Mouse (Mus musculus) stomach, embryonic 16.5 days (tissue): ENCODE data around the gene Uox. TPM values are rescaled to one million over a fixed set of nuclear protein-coding genes. Genes with fewer than 3 reads are reported as not detected.

ENCODE experiments used
- ATAC-seq: fragments of 200-750 bp; cut with Nextera tagmentation; 2 replicates; pipeline ENCODE4 v1.8.0; 2017; ENCODE audit warnings: moderate number of reproducible peaks, moderate TSS enrichment; ENCODE audit not compliant: insufficient read depth, low FRiP score
- H3K27ac ChIP-seq: fragments of 300-500 bp; sonication (generic); 2 replicates; pipeline ENCODE4 v1.5.1; 2014; ENCODE audit warnings: low read length
- H3K27me3 ChIP-seq: fragments of 300-500 bp; sonication (generic); 2 replicates; pipeline ENCODE4 v1.6.1; 2014; ENCODE audit warnings: low read length, control low read depth, mixed read lengths; ENCODE audit not compliant: control insufficient read depth, insufficient read depth
- H3K36me3 ChIP-seq: fragments of 300-500 bp; sonication (generic); 2 replicates; pipeline ENCODE4 v1.6.1; 2014; ENCODE audit warnings: low read length; ENCODE audit not compliant: control insufficient read depth, insufficient read depth
- H3K4me1 ChIP-seq: fragments of 300-500 bp; sonication (generic); 2 replicates; pipeline ENCODE4 v1.6.1; 2014; ENCODE audit warnings: low read length, control low read depth, mixed read lengths; ENCODE audit not compliant: control insufficient read depth, insufficient read depth
- H3K4me2 ChIP-seq: fragments of 300-500 bp; sonication (generic); 2 replicates; pipeline ENCODE4 v1.6.1; 2014; ENCODE audit warnings: low read depth, low read length, mixed read lengths
- H3K4me3 ChIP-seq: fragments of 300-500 bp; sonication (generic); replicated peaks from 2 replicates; pipeline ENCODE4 v1.5.1; 2014; ENCODE audit warnings: mild to moderate bottlenecking, low read length
- H3K9ac ChIP-seq: fragments of 300-500 bp; sonication (generic); 2 replicates; pipeline ENCODE4 v1.6.1; 2014; ENCODE audit warnings: low read length
- H3K9me3 ChIP-seq: fragments of 300-500 bp; sonication (generic); replicated peaks from 2 replicates; pipeline ENCODE4 v1.6.1; 2016; ENCODE audit warnings: low read length, control low read depth; ENCODE audit not compliant: control insufficient read depth
- WGBS: fragments of 180-500 bp; shearing (Covaris S2); extraction: QIAGEN DNeasy Blood & Tissue Kit; methylation state at CpG from one replicate; pipeline ENCODE4 v1.1.7; 2014; 5-methylcytosine and 5-hydroxymethylcytosine counted together
- polyA plus RNA-seq: library from polyadenylated mRNA; unstranded; fragments of >200 nt; fragmentation: Nextera tagmentation; extraction: Ambion mirVana; gene quantifications from 2 replicates; pipeline ENCODE4 v1.2.1, GENCODE M21; 2015

The Uox gene
- polyA plus RNA-seq, 1 experiment from 2014 or later, result 3.4 TPM

DNA sequence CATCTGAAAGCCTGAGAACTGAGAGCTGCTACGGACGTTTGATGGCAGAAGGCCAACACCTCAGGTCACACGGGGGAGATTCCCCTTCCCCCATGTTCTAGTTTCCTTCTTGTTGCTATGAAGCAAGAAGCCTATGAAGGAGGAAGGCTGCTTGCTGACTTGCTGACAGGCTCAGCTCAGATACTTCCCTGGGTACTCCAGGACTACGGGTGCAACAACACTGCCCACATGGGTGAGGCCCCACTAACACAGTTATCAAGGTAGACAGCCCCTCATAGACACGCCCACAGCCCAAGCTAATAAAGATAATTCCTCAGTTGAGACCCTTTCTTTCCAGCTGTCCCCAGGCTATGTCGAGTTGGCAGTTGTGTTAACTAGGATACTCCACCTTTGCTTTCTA lies 83.5 kb downstream of the Uox start:
- Histone ChIP-seq H3K36me3 (no peaks in the 10 kb centered on the region), H3K9me3 (no peaks in the 10 kb centered on the region), H3K9ac (no peak overlapping the region), H3K4me3 (no peak overlapping the region), H3K4me2 (no peak overlapping the region), H3K27me3 (no peaks in the 10 kb centered on the region), H3K27ac (no peak overlapping the region), H3K4me1 (no peaks in the 10 kb centered on the region; the same call in 1 of the 2 replicates)
- ATAC-seq, result no peak; the same call in 1 of the 2 replicates
- WGBS, result 55% methylated on average over 6 of the region's 6 CpGs

DNA sequence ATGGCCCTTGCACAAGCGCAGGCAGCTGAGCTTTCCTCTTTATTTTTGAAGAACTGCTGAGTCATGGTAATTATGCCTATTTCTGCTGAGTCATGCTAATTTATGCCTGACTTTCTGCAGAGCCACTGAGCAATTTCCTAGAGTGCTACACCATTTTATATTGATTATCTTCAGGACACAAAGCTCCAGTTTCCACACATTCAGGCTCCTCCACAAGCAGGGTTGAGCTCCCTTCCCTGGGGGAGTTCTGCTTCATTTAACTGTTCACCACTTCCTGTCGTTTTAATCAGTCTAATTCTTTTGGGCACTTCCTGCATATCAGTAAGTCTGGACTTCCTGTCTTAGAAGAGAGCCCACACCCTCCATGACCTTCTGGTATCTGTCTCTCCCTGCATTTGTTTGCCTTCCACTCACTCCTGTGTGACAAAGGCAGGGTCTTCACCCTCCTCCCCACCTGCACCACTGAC lies 84.9 kb downstream of the Uox start:
- no peak overlapping the region for H3K4me2 ChIP-seq
- no peaks in the 10 kb centered on the region; the same call in 1 of the 2 replicates for H3K4me1 ChIP-seq
- no peak for ATAC-seq
- no peak overlapping the region for H3K27ac ChIP-seq
- H3K4me3 ChIP-seq, result no peak overlapping the region
- H3K36me3 ChIP-seq, result no peaks in the 10 kb centered on the region
- no peaks in the 10 kb centered on the region for H3K9me3 ChIP-seq
- H3K27me3 ChIP-seq, result no peaks in the 10 kb centered on the region
- WGBS, result 50% methylated on average over 2 of the region's 2 CpGs
- no peak overlapping the region for H3K9ac ChIP-seq

DNA sequence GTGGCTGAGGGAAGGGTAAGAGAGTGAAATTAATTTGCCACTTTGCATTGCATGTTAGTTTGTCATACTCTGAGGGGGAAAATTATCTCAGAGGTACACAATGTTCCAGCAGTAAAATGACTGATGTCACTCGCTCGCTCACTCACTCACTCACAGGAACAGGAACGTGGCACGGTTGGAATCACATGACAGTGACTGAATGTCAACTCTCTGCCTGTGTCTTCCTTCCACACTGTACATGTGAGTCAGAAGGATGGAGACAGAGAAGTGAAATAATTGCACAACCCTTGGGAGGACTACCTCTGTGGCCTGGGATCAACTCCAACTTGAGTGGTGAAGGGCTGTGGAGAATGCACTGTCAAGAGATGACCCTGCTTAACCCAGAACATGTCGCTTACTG lies 87.2 kb downstream of the Uox start:
- H3K4me2 ChIP-seq, result no peak overlapping the region
- no peak overlapping the region for H3K27ac ChIP-seq
- no peak overlapping the region for H3K9ac ChIP-seq
- H3K36me3 ChIP-seq, result no peaks in the 10 kb centered on the region
- no peaks in the 10 kb centered on the region for H3K27me3 ChIP-seq
- WGBS, result 86% methylated on average over 5 of the region's 5 CpGs
- no peaks in the 10 kb centered on the region for H3K9me3 ChIP-seq
- H3K4me1 ChIP-seq, result no peaks in the 10 kb centered on the region; the same call in 1 of the 2 replicates
- no peak for ATAC-seq
- no peak overlapping the region for H3K4me3 ChIP-seq

DNA sequence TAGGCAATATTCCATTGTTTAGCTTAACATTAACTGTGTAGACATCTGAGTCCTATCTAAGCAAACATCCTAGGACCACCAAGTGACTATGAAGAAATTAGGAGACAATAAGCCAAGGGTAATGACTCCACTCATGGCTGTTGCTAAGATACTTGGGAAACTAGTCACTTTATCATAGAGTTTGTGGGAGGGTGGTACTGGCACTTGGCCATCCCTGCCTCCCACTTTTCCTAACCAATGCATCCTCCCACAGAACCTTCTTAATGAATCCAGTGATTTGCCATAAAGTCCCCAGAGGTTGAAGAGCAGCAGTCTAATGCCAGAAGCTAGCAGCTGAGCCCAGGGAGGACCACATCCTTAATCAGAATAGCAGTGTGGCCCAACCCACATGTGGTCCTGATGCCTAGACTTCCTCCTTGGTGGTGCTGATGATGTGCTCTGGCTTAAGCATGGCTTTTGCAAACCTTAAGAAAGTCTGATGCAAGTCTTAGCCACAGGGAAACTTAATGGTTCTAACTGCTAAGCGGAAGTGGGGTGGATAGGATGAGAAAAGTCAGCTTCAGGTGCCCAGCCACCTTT lies 87.9 kb downstream of the Uox start:
- no peak overlapping the region for H3K4me2 ChIP-seq
- no peak for ATAC-seq
- no peak overlapping the region for H3K27ac ChIP-seq
- H3K27me3 ChIP-seq, result no peaks in the 10 kb centered on the region
- no peak overlapping the region for H3K9ac ChIP-seq
- H3K4me3 ChIP-seq, result no peak overlapping the region
- H3K9me3 ChIP-seq, result no peaks in the 10 kb centered on the region
- 85% methylated on average over 1 of the region's 1 CpGs for WGBS
- no peaks in the 10 kb centered on the region for H3K36me3 ChIP-seq
- H3K4me1 ChIP-seq, result no peaks in the 10 kb centered on the region; the same call in 1 of the 2 replicates

DNA sequence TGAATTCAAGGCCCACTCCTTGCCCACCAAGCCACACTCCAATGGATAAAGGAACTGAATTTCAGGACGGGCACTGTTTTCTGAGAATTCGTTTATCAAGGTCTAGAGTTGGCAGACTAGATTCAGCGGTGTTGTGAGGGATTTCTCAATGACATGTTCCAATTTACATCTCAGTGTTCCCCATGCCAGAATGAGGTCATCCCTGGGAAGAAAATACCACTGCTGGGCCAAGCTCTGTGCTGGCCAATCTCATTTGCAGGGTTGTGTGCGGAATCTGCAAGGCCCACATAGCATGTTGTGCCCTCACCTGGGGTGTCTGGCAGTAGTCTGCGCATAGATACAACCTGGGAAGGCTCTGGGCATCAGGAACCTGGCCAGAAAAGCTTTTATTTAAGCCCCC lies 89.1 kb downstream of the Uox start:
- H3K27ac ChIP-seq, result no peak overlapping the region
- no peak for ATAC-seq
- no peak overlapping the region for H3K4me2 ChIP-seq
- H3K4me3 ChIP-seq, result no peak overlapping the region
- 87% methylated on average over 5 of the region's 5 CpGs for WGBS
- H3K27me3 ChIP-seq, result no peaks in the 10 kb centered on the region
- H3K4me1 ChIP-seq, result no peaks in the 10 kb centered on the region; the same call in 1 of the 2 replicates
- H3K9me3 ChIP-seq, result no peaks in the 10 kb centered on the region
- H3K9ac ChIP-seq, result no peak overlapping the region
- H3K36me3 ChIP-seq, result no peaks in the 10 kb centered on the region

DNA sequence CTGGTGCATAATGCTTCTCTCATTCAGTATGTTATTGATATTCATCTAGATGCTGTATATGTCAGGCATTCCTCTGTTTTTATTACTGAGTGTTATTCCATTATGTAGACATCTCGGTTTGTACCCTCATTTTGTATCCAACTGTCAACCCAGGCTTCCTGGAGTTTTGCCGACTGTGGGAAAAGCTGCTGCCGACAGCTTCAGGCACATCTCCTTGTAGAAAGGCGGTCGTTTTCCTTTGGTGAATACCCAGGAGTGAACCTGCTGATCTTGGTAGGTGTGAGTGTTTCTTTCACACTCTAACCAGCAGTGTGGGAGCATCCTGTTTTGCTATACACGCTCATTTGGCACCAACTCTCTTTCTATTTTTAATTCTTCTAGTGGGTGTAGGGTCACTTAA lies 90.8 kb downstream of the Uox start:
- H3K9ac ChIP-seq, result no peak overlapping the region
- no peak for ATAC-seq
- no peaks in the 10 kb centered on the region for H3K36me3 ChIP-seq
- H3K9me3 ChIP-seq, result no peaks in the 10 kb centered on the region
- H3K27ac ChIP-seq, result no peak overlapping the region
- no peak overlapping the region for H3K4me2 ChIP-seq
- no peaks in the 10 kb centered on the region for H3K27me3 ChIP-seq
- no peaks in the 10 kb centered on the region for H3K4me1 ChIP-seq
- no peak overlapping the region for H3K4me3 ChIP-seq
- WGBS, result 60% methylated on average over 6 of the region's 6 CpGs

DNA sequence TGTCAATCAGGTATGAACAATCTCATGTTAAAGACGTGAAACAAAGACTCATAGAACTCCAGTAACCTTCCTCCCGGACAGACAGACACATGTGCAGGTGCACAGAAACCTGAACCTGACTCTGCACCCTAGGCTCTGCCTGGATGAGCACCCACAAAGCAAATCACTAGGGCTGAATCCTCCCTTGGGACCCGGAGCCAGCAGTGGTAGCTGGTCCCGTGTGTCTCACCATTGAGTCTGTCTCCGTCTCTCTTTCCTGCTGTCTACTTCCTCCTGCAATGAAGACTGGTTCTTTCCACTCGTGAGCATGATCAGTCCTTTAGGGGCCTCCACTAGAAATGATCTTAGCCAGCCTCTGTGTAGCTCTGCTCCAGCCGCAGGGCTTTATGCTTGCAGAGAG lies 91.7 kb downstream of the Uox start:
- no peak for ATAC-seq
- Histone ChIP-seq H3K4me1 (no peaks in the 10 kb centered on the region), H3K9me3 (no peaks in the 10 kb centered on the region), H3K27me3 (no peaks in the 10 kb centered on the region), H3K4me3 (no peak overlapping the region), H3K4me2 (no peak overlapping the region), H3K9ac (no peak overlapping the region), H3K27ac (no peak overlapping the region), H3K36me3 (no peaks in the 10 kb centered on the region)
- WGBS, result 73% methylated on average over 7 of the region's 7 CpGs

DNA sequence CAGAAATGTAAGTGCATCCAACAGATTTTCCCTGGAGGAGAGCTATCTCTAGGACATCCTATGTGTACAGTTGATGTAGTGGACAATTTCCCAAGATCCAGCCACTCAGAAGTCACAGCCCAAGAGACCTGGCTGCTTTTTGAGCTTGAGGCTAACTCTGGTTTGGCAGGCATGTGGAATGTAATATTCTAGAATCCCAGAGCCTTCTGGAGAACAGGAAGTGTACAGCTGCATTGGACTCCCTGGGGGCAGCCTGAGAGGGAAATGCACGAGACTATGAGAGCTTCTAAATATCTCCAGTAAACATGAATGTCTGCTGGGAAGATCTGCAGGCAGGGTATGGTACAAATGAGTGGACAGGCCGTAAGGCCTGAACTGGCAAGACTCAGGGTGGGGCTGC lies 100.9 kb downstream of the Uox start:
- Histone ChIP-seq H3K36me3 (no peaks in the 10 kb centered on the region), H3K9me3 (no peaks in the 10 kb centered on the region), H3K9ac (no peak overlapping the region), H3K4me3 (no peak overlapping the region), H3K4me2 (no peak overlapping the region), H3K27ac (no peak overlapping the region), H3K27me3 (no peaks in the 10 kb centered on the region), H3K4me1 (no peaks in the 10 kb centered on the region)
- WGBS, result 60% methylated on average over 2 of the region's 2 CpGs
- ATAC-seq, result no peak

DNA sequence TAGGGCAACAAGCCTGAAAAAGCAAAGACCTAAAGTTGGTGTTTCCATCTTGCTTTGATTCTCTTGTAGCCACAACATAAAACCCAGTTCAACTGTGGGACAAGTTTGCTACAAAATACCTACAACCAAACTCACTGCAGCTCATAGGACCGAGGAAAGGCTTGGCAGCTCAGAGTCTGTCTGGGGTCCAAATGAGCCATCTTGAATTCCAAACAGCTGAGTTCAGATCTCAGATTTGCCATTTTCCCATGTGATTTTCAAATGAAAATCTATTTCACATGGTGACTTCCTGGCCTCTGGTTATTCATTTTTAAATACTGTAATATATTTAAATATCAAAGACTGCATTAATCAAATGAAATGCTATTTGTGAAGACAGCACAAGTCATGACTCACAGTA lies 104.9 kb downstream of the Uox start:
- ATAC-seq, result no peak
- WGBS, result 90% methylated on average over 1 of the region's 1 CpGs

More for the DNA sequence above, 104.9 kb downstream of the Uox start:
- no peaks in the 10 kb centered on the region for H3K27me3 ChIP-seq
- H3K9ac ChIP-seq, result no peak overlapping the region
- H3K4me3 ChIP-seq, result no peak overlapping the region
- H3K27ac ChIP-seq, result no peak overlapping the region
- H3K9me3 ChIP-seq, result no peaks in the 10 kb centered on the region
- H3K4me2 ChIP-seq, result no peak overlapping the region
- H3K36me3 ChIP-seq, result no peaks in the 10 kb centered on the region
- H3K4me1 ChIP-seq, result no peaks in the 10 kb centered on the region
